Mouse (Mus musculus) cerebellum, postnatal 14 days (tissue): ENCODE measurements around the gene Bcl3.

Source experiments
- DNase-seq, 2 experiments: peaks; one replicate each; pipeline ENCODE4 v3.0.0; 2021; ENCODE audit warnings: mixed read lengths in 2 of 2

Gene Bcl3

GRCm38 (mm10) chr7:19822604-19823058, at the start of gene Bcl3:
TSS of gene Bcl3 (minus strand) at chr7:19822770.
- no peak for DNase-seq

- DNase-seq, result no peak
Measured at GRCm38 (mm10) chr7:19871943-19872601, 49.5 kb upstream of the Bcl3 start.

- DNase-seq, result no peak
Measured at GRCm38 (mm10) chr7:19871137-19871621, 48.6 kb upstream of the Bcl3 start.

GRCm38 (mm10) chr7:19867751-19868399, 45.3 kb upstream of the Bcl3 start:
- no peak for DNase-seq

GRCm38 (mm10) chr7:19866490-19866889, 43.9 kb upstream of the Bcl3 start:
- DNase-seq, result no peak

GRCm38 (mm10) chr7:19865246-19866036, 42.9 kb upstream of the Bcl3 start:
- DNase-seq, result no peak

GRCm38 (mm10) chr7:19864241-19864640, 41.7 kb upstream of the Bcl3 start:
- DNase-seq, result no peak

GRCm38 (mm10) chr7:19861199-19861598, 38.6 kb upstream of the Bcl3 start, which contains the start of gene Ceacam16:
TSS of gene Ceacam16 (minus strand) at chr7:19861299.
- DNase-seq, result no peak

- DNase-seq, result no peak
Measured at GRCm38 (mm10) chr7:19859740-19860139, 37.2 kb upstream of the Bcl3 start.

- DNase-seq, result no peak
Measured at GRCm38 (mm10) chr7:19856283-19856682, 33.7 kb upstream of the Bcl3 start.

GRCm38 (mm10) chr7:19855663-19856062, 33.1 kb upstream of the Bcl3 start:
- DNase-seq, result no peak

GRCm38 (mm10) chr7:19853526-19853925, 31.0 kb upstream of the Bcl3 start:
- no peak for DNase-seq

- peak; percentile 14 to 20 for DNase-seq
Measured at GRCm38 (mm10) chr7:19851858-19852570, 29.4 kb upstream of the Bcl3 start, which contains the start of gene Gm19345. TSS of gene Gm19345 (plus strand) at chr7:19852003.

- no peak for DNase-seq
Measured at GRCm38 (mm10) chr7:19844521-19845171, 22.1 kb upstream of the Bcl3 start.

- DNase-seq, result peak; percentile 70 to 76
Measured at GRCm38 (mm10) chr7:19843561-19843960, 21.0 kb upstream of the Bcl3 start.

- DNase-seq, result no peak
Measured at GRCm38 (mm10) chr7:19842885-19843504, 20.4 kb upstream of the Bcl3 start.

GRCm38 (mm10) chr7:19841686-19842413, 19.3 kb upstream of the Bcl3 start:
- no peak for DNase-seq

GRCm38 (mm10) chr7:19840936-19841335, 18.4 kb upstream of the Bcl3 start:
- no peak for DNase-seq

- no peak for DNase-seq
Measured at GRCm38 (mm10) chr7:19840371-19840770, 17.8 kb upstream of the Bcl3 start.

- no peak for DNase-seq
Measured at GRCm38 (mm10) chr7:19836843-19837242, 14.3 kb upstream of the Bcl3 start.

GRCm38 (mm10) chr7:19834055-19834454, 11.5 kb upstream of the Bcl3 start:
- no peak for DNase-seq
